Mouse (Mus musculus): Measurements from ENCODE around the gene Pde4d. TPM values are rescaled to one million over a fixed set of nuclear protein-coding genes. Genes with fewer than 3 reads are reported as not detected.
A peak's percentile ranks its signal among the peaks of the same experiment; 100 is the strongest.

The Pde4d gene
- total RNA-seq, 2 experiments from 2014 or later = 33.5 to 49.8 TPM

GRCm38 (mm10) chr13:109662099-109662498, 1212.4 kb downstream of the Pde4d start:
- ATAC-seq (replicated peaks; ENCODE audit: poor library complexity, severe bottlenecking) = no peak

- ATAC-seq (replicated peaks; ENCODE audit: poor library complexity, severe bottlenecking) = no peak
These were observed 1213.0 kb downstream of the Pde4d start for GRCm38 (mm10) chr13:109662731-109663130.

GRCm38 (mm10) chr13:109664956-109665802, 1215.4 kb downstream of the Pde4d start:
- no peak for ATAC-seq (replicated peaks; ENCODE audit: poor library complexity, severe bottlenecking)

GRCm38 (mm10) chr13:109665803-109666403, 1216.2 kb downstream of the Pde4d start:
- ATAC-seq (replicated peaks; ENCODE audit: poor library complexity, severe bottlenecking) = no peak

- ATAC-seq (replicated peaks; ENCODE audit: poor library complexity, severe bottlenecking) = no peak
These were observed 1220.2 kb downstream of the Pde4d start for GRCm38 (mm10) chr13:109669965-109670364.

- no peak for ATAC-seq (replicated peaks; ENCODE audit: poor library complexity, severe bottlenecking)
These were observed 1222.0 kb downstream of the Pde4d start for GRCm38 (mm10) chr13:109671589-109672347.

GRCm38 (mm10) chr13:109677047-109677446, 1227.3 kb downstream of the Pde4d start:
- ATAC-seq (replicated peaks; ENCODE audit: poor library complexity, severe bottlenecking) = no peak

- no peak for ATAC-seq (replicated peaks; ENCODE audit: poor library complexity, severe bottlenecking)
These were observed 1227.9 kb downstream of the Pde4d start for GRCm38 (mm10) chr13:109677617-109678016.

GRCm38 (mm10) chr13:109678991-109679390, 1229.2 kb downstream of the Pde4d start:
- ATAC-seq (replicated peaks; ENCODE audit: poor library complexity, severe bottlenecking) = no peak

GRCm38 (mm10) chr13:109680229-109680628, 1230.5 kb downstream of the Pde4d start:
- no peak for ATAC-seq (replicated peaks; ENCODE audit: poor library complexity, severe bottlenecking)

- no peak for ATAC-seq (replicated peaks; ENCODE audit: poor library complexity, severe bottlenecking)
These were observed 1232.0 kb downstream of the Pde4d start for GRCm38 (mm10) chr13:109681699-109682293.

- ATAC-seq (replicated peaks; ENCODE audit: poor library complexity, severe bottlenecking) = no peak
These were observed 1233.3 kb downstream of the Pde4d start for GRCm38 (mm10) chr13:109683001-109683400.

GRCm38 (mm10) chr13:109684985-109685295, 1235.2 kb downstream of the Pde4d start:
- ATAC-seq (replicated peaks; ENCODE audit: poor library complexity, severe bottlenecking) = no peak

GRCm38 (mm10) chr13:109685296-109686115, 1235.8 kb downstream of the Pde4d start:
- peak; percentile 81 for ATAC-seq (replicated peaks; ENCODE audit: poor library complexity, severe bottlenecking)

- ATAC-seq (replicated peaks; ENCODE audit: poor library complexity, severe bottlenecking) = peak; percentile 35; the same call in 1 of the 2 replicates
These were observed 1236.5 kb downstream of the Pde4d start for GRCm38 (mm10) chr13:109686116-109686876.

GRCm38 (mm10) chr13:109686906-109687305, 1237.2 kb downstream of the Pde4d start:
- no peak for ATAC-seq (replicated peaks; ENCODE audit: poor library complexity, severe bottlenecking)

- no peak for ATAC-seq (replicated peaks; ENCODE audit: poor library complexity, severe bottlenecking)
These were observed 1238.4 kb downstream of the Pde4d start for GRCm38 (mm10) chr13:109688195-109688594.

GRCm38 (mm10) chr13:109689176-109689575, 1239.4 kb downstream of the Pde4d start:
- ATAC-seq (replicated peaks; ENCODE audit: poor library complexity, severe bottlenecking) = no peak

GRCm38 (mm10) chr13:109690558-109690957, 1240.8 kb downstream of the Pde4d start:
- no peak for ATAC-seq (replicated peaks; ENCODE audit: poor library complexity, severe bottlenecking)

Data from granulocyte monocyte progenitor cell, adult 5-6 weeks (primary cell).